Mouse (Mus musculus) testis, adult 2 months (tissue): ENCODE measurements around the gene Atad5. TPM values are rescaled to one million over a fixed set of nuclear protein-coding genes. Genes with fewer than 3 reads are reported as not detected.
A peak's percentile ranks its signal among the peaks of the same experiment; 100 is the strongest.

Experiments used
- H3K27ac ChIP-seq: fragments of 200-500 bp; 2 replicates; pipeline ENCODE4 v1.5.1; 2012; ENCODE audit warnings: low read depth, low read length; ENCODE audit not compliant: control insufficient read depth, insufficient read depth
- H3K27me3 ChIP-seq: fragments of 200-500 bp; 2 replicates; pipeline ENCODE4 v1.6.1; 2012; ENCODE audit warnings: mild to moderate bottlenecking, low read length, moderate library complexity; ENCODE audit not compliant: control insufficient read depth, insufficient read depth
- H3K36me3 ChIP-seq: fragments of 200-500 bp; 2 replicates; pipeline ENCODE4 v1.6.1; 2012; ENCODE audit warnings: mild to moderate bottlenecking, low read length; ENCODE audit not compliant: control insufficient read depth, insufficient read depth
- H3K4me1 ChIP-seq: fragments of 200-500 bp; 2 replicates; pipeline ENCODE4 v1.6.1; 2012; ENCODE audit warnings: low read length; ENCODE audit not compliant: control insufficient read depth, insufficient read depth
- H3K4me3 ChIP-seq: fragments of 200-500 bp; 2 replicates; pipeline ENCODE4 v1.5.1; 2012; ENCODE audit warnings: low read depth, mild to moderate bottlenecking, low read length, moderate library complexity, mixed read lengths; ENCODE audit not compliant: control insufficient read depth
- CTCF ChIP-seq: fragments of 200-500 bp; IDR thresholded peaks from 2 replicates; pipeline ENCODE4 v1.5.1; 2012; ENCODE audit warnings: low read depth, mild to moderate bottlenecking, inconsistent platforms, low read length, moderate library complexity; ENCODE audit not compliant: control insufficient read depth, insufficient read depth, insufficient replicate concordance
- POLR2A ChIP-seq: fragments of 200-500 bp; IDR thresholded peaks from 2 replicates; pipeline ENCODE4 v1.6.1; 2012; ENCODE audit warnings: low read depth, mild to moderate bottlenecking, inconsistent platforms, low read length, moderate library complexity; ENCODE audit not compliant: control insufficient read depth
- polyA plus RNA-seq: library from polyadenylated mRNA; depleted of rRNA; stranded (reverse); fragments of >200 nt; gene quantifications from 2 replicates; pipeline ENCODE4 v1.2.3, GENCODE M21; 2012

Gene Atad5
- polyA plus RNA-seq, 1 experiment, result 1.2 TPM

GRCm38 (mm10) chr11:80085356-80086055 is 3.7 kb upstream of the Atad5 start:
- TF ChIP-seq CTCF, result no peak
- no peak for TF ChIP-seq POLR2A
- Histone ChIP-seq H3K4me1 (peaks cover 8% of the 10 kb centered on the region; the same call in 1 of the 2 replicates), H3K27me3 (no peaks in the 10 kb centered on the region), H3K4me3 (no peak overlapping the region), H3K36me3 (no peaks in the 10 kb centered on the region), H3K27ac (no peak overlapping the region)

- Histone ChIP-seq H3K4me3 (no peak overlapping the region), H3K36me3 (no peaks in the 10 kb centered on the region), H3K27me3 (no peaks in the 10 kb centered on the region)
Measured at GRCm38 (mm10) chr11:80086844-80087243, 2.4 kb upstream of the Atad5 start.

GRCm38 (mm10) chr11:80089817-80090214 is 616 bp downstream of the Atad5 start:
- TF ChIP-seq POLR2A (no peak), CTCF (no peak)
- Histone ChIP-seq H3K4me3 (peak overlapping the region; percentile 94), H3K27ac (peak overlapping the region; percentile 56), H3K27me3 (no peaks in the 10 kb centered on the region), H3K4me1 (peaks cover 3% of the 10 kb centered on the region; the same call in 1 of the 2 replicates), H3K36me3 (no peaks in the 10 kb centered on the region)

More at GRCm38 (mm10) chr11:80086844-80087243, 2.4 kb upstream of the Atad5 start:
- TF ChIP-seq CTCF (peak; percentile 86; the same call in 1 of the 2 replicates), POLR2A (no peak)
- H3K4me1 ChIP-seq, result peaks cover 3% of the 10 kb centered on the region; the same call in 1 of the 2 replicates
- H3K27ac ChIP-seq, result no peak overlapping the region

GRCm38 (mm10) chr11:80090555-80091164 is 1.5 kb downstream of the Atad5 start:
- H3K27me3 ChIP-seq, result no peaks in the 10 kb centered on the region
- no peak overlapping the region for H3K27ac ChIP-seq
- H3K4me1 ChIP-seq, result peaks cover 3% of the 10 kb centered on the region; the same call in 1 of the 2 replicates
- TF ChIP-seq CTCF (no peak), POLR2A (no peak)
- H3K4me3 ChIP-seq, result no peak overlapping the region
- H3K36me3 ChIP-seq, result no peaks in the 10 kb centered on the region

- Histone ChIP-seq H3K4me3 (no peak overlapping the region), H3K4me1 (no peaks in the 10 kb centered on the region), H3K27ac (no peak overlapping the region), H3K27me3 (no peaks in the 10 kb centered on the region), H3K36me3 (no peaks in the 10 kb centered on the region)
- no peak for TF ChIP-seq POLR2A
- no peak for TF ChIP-seq CTCF
Measured at GRCm38 (mm10) chr11:80098444-80099056, 9.3 kb downstream of the Atad5 start.

- Histone ChIP-seq H3K36me3 (no peaks in the 10 kb centered on the region), H3K4me1 (no peaks in the 10 kb centered on the region), H3K27ac (no peak overlapping the region), H3K4me3 (no peak overlapping the region), H3K27me3 (no peaks in the 10 kb centered on the region)
- TF ChIP-seq CTCF (no peak), POLR2A (no peak)
Measured at GRCm38 (mm10) chr11:80101298-80101697, 12.1 kb downstream of the Atad5 start.

- no peak overlapping the region for H3K27ac ChIP-seq
- H3K36me3 ChIP-seq, result no peaks in the 10 kb centered on the region
- no peaks in the 10 kb centered on the region for H3K4me1 ChIP-seq
- H3K4me3 ChIP-seq, result no peak overlapping the region
- no peaks in the 10 kb centered on the region for H3K27me3 ChIP-seq
- TF ChIP-seq POLR2A (no peak), CTCF (no peak)
Measured at GRCm38 (mm10) chr11:80104407-80104806, 15.2 kb downstream of the Atad5 start.
